Mouse (Mus musculus) liver, embryonic 14.5 days (tissue): Measurements from ENCODE around the gene Vamp2.

ENCODE experiments used
- CTCF ChIP-seq: IDR thresholded peaks from 2 replicates; pipeline ENCODE4 v1.5.1; 2016; ENCODE audit warnings: antibody characterized with exemption, low read depth, control low read depth
- EP300 ChIP-seq: IDR thresholded peaks from 2 replicates; pipeline ENCODE4 v1.6.1; 2016; ENCODE audit warnings: antibody characterized with exemption, low read depth

GRCm38 (mm10) chr11:69071262-69071661 is 17.0 kb upstream of the Vamp2 start:
- no peak for TF ChIP-seq CTCF
- no peak for TF ChIP-seq EP300
